Mouse (Mus musculus) ES-Bruce4 (cell line): ENCODE results near the gene Sptssa. TPM values are rescaled to one million over a fixed set of nuclear protein-coding genes. Genes with fewer than 3 reads are reported as not detected.

Experiments used
- H3K27ac ChIP-seq: 2 replicates; pipeline ENCODE4 v1.5.1; 2012; ENCODE audit warnings: low read length, inconsistent platforms; ENCODE audit not compliant: insufficient read depth
- H3K27me3 ChIP-seq: 2 replicates; pipeline ENCODE4 v1.6.1; 2012; ENCODE audit warnings: mild to moderate bottlenecking, low read length, inconsistent platforms; ENCODE audit not compliant: control insufficient read depth, poor library complexity, insufficient read depth, severe bottlenecking
- H3K36me3 ChIP-seq: 2 replicates; pipeline ENCODE4 v1.6.1; 2012; ENCODE audit warnings: inconsistent platforms, mild to moderate bottlenecking, low read length, moderate library complexity; ENCODE audit not compliant: control insufficient read depth, poor library complexity, insufficient read depth, severe bottlenecking
- H3K4me1 ChIP-seq: one replicate; pipeline ENCODE4 v1.8.1; 2011; ENCODE audit warnings: low read length; ENCODE audit not compliant: control insufficient read depth, insufficient read depth
- H3K4me3 ChIP-seq: 2 replicates; pipeline ENCODE4 v1.5.1; 2011; ENCODE audit warnings: low read depth, mild to moderate bottlenecking, low read length
- H3K9ac ChIP-seq: 2 replicates; pipeline ENCODE4 v1.6.1; 2012; ENCODE audit warnings: low read depth, mild to moderate bottlenecking, inconsistent platforms; ENCODE audit not compliant: poor library complexity, severe bottlenecking
- H3K9me3 ChIP-seq: replicated peaks from 2 replicates; pipeline ENCODE4 v1.6.1; 2012; ENCODE audit warnings: mild to moderate bottlenecking, low read length, inconsistent platforms; ENCODE audit not compliant: control insufficient read depth, poor library complexity, insufficient read depth, severe bottlenecking
- CTCF ChIP-seq: IDR thresholded peaks from one replicate; pipeline ENCODE4 v1.8.1; 2011; ENCODE audit warnings: low read depth, low read length
- EP300 ChIP-seq: IDR thresholded peaks from 2 replicates; pipeline ENCODE4 v1.6.1; 2011; ENCODE audit warnings: low read depth, low read length; ENCODE audit not compliant: insufficient read depth
- POLR2A ChIP-seq: IDR thresholded peaks from one replicate; pipeline ENCODE4 v1.8.1; 2011; ENCODE audit warnings: low read length; ENCODE audit not compliant: insufficient read depth
- polyA plus RNA-seq: library from polyadenylated mRNA; stranded (reverse); fragments of >200 nt; gene quantifications from 2 replicates; pipeline ENCODE4 v1.2.4, GENCODE M21; 2011; ENCODE audit warnings: low read depth; ENCODE audit not compliant: missing spikeins, insufficient read depth, insufficient read length

Sptssa gene
- polyA plus RNA-seq, 1 experiment, result 21.4 TPM

GRCm38 (mm10) chr12:54657951-54658350, 1.6 kb upstream of the Sptssa start:
- no peaks in the 10 kb centered on the region for H3K36me3 ChIP-seq
- H3K9me3 ChIP-seq, result no peaks in the 10 kb centered on the region
- H3K9ac ChIP-seq, result no peak overlapping the region
- no peaks in the 10 kb centered on the region; the same call in 1 of the 2 replicates for H3K27me3 ChIP-seq
- H3K27ac ChIP-seq, result no peak overlapping the region
- H3K4me1 ChIP-seq, result no peaks in the 10 kb centered on the region
- no peak for TF ChIP-seq EP300
- no peak for TF ChIP-seq POLR2A
- no peak for TF ChIP-seq CTCF
- no peak overlapping the region for H3K4me3 ChIP-seq

- Histone ChIP-seq H3K27me3 (no peaks in the 10 kb centered on the region; the same call in 1 of the 2 replicates), H3K4me3 (peak overlapping the region; percentile 64), H3K9ac (peak overlapping the region; percentile 20; the same call in 1 of the 2 replicates)
These were observed 853 bp upstream of the Sptssa start for GRCm38 (mm10) chr12:54657226-54657625.

GRCm38 (mm10) chr12:54656039-54656395, 356 bp downstream of the Sptssa start:
- Histone ChIP-seq H3K27me3 (no peaks in the 10 kb centered on the region), H3K36me3 (no peaks in the 10 kb centered on the region), H3K27ac (0 out of 2 replicates have a peak overlapping the region, but pooled peaks have one; percentile 2), H3K4me1 (no peaks in the 10 kb centered on the region), H3K9me3 (no peaks in the 10 kb centered on the region), H3K9ac (peak overlapping the region; percentile 77), H3K4me3 (peak overlapping the region; percentile 96)
- TF ChIP-seq POLR2A, result no peak
- no peak for TF ChIP-seq EP300
- no peak for TF ChIP-seq CTCF

More at GRCm38 (mm10) chr12:54657226-54657625, 853 bp upstream of the Sptssa start:
- no peak for TF ChIP-seq EP300
- H3K4me1 ChIP-seq, result no peaks in the 10 kb centered on the region
- H3K36me3 ChIP-seq, result no peaks in the 10 kb centered on the region
- H3K27ac ChIP-seq, result no peak overlapping the region
- H3K9me3 ChIP-seq, result no peaks in the 10 kb centered on the region

- Histone ChIP-seq H3K9me3 (no peaks in the 10 kb centered on the region), H3K36me3 (no peaks in the 10 kb centered on the region), H3K27ac (0 out of 2 replicates have a peak overlapping the region, but pooled peaks have one; percentile 2), H3K9ac (peak overlapping the region; percentile 77), H3K4me1 (no peaks in the 10 kb centered on the region), H3K4me3 (peak overlapping the region; percentile 96), H3K27me3 (no peaks in the 10 kb centered on the region)
- TF ChIP-seq CTCF (no peak), EP300 (no peak), POLR2A (no peak)
These were observed 908 bp downstream of the Sptssa start for GRCm38 (mm10) chr12:54655292-54656038.

GRCm38 (mm10) chr12:54654741-54655140, 1.6 kb downstream of the Sptssa start:
- H3K36me3 ChIP-seq, result no peaks in the 10 kb centered on the region
- no peaks in the 10 kb centered on the region for H3K27me3 ChIP-seq
- H3K9ac ChIP-seq, result no peak overlapping the region
- TF ChIP-seq EP300 (no peak), CTCF (no peak), POLR2A (no peak)
- no peaks in the 10 kb centered on the region for H3K9me3 ChIP-seq
- H3K27ac ChIP-seq, result no peak overlapping the region
- H3K4me1 ChIP-seq, result no peaks in the 10 kb centered on the region
- H3K4me3 ChIP-seq, result no peak overlapping the region

GRCm38 (mm10) chr12:54654141-54654540, 2.2 kb downstream of the Sptssa start:
- Histone ChIP-seq H3K4me3 (no peak overlapping the region), H3K9me3 (no peaks in the 10 kb centered on the region), H3K4me1 (no peaks in the 10 kb centered on the region), H3K27ac (no peak overlapping the region), H3K9ac (no peak overlapping the region), H3K36me3 (no peaks in the 10 kb centered on the region), H3K27me3 (no peaks in the 10 kb centered on the region)
- TF ChIP-seq POLR2A, result no peak
